In the genomic region with DNA sequence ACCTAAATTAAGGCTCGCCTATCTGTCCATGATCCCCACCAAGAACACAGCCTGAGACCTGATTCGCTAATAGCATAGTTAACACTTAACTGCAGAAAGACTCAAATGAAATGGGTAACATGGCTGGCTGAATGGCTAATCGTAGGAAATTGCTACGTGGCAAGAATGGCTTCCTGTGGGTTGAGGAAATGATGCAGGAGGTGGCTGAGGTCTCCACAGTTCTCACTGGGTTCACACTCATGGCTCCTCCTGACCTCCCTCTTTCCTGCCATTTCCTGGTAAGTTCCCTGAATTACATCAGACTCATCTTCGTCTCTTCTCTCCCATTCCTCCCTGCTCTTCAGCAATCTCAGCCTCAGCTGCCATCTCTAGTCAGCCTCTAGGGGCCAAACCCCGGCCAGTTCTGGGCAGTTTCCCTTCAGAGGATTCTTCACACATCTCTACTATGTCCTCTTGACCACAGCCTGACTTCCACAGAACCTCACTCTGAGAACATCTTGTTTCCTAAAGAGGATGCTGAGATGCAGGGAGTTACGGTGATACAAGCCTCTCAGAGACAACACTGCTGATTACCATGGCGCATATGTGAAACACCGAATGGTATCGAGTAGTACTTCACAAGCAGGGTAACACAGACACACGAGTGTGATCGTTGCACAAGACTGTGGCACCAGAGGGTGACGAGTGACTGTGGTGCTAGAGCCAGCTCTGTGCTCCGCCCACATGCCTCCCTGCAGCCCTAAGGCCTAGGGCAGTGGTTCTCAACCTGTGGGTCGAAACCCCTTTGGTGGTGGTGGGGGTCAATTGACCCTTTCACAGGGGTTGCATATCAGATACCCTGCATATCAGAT, we compare ENCODE assay signal across 13 mouse cellular contexts. TPM values are rescaled to one million over a fixed set of nuclear protein-coding genes. Genes with fewer than 3 reads are reported as not detected.
DNase-seq lines count a peak whose midpoint lies in the region; ATAC-seq and TF ChIP-seq lines count a peak whose summit lies in the region.
"Had no signal": no experiment of that assay in that cellular context is flagged by ENCODE, and none has a peak within 500 bp of the region (broad histone marks: within the 10 kb centered on the region; RNA-seq: fewer than 3 reads in every experiment).

No protein-coding gene starts in this region.

- H3K36me3 ChIP-seq in liver, embryonic 16.5 days (ENCODE audit: control insufficient read depth, insufficient read depth), result peaks cover 37% of the 10 kb centered on the region
- peaks cover 17% of the 10 kb centered on the region for H3K36me3 ChIP-seq in small intestine, adult 2 months (ENCODE audit: control insufficient read depth, insufficient read depth, low read length)

- peaks cover 13% of the 10 kb centered on the region for H3K4me1 ChIP-seq in lung, adult 2 months (ENCODE audit: control insufficient read depth, insufficient read depth, low read length)
- H3K4me1 ChIP-seq in bone marrow macrophage, adult 2 months (ENCODE audit: control insufficient read depth, insufficient read depth, low read length), result peaks cover 30% of the 10 kb centered on the region
- peaks cover 83% of the 10 kb centered on the region for H3K4me1 ChIP-seq in liver, embryonic 16.5 days (ENCODE audit: control insufficient read depth, low read depth, low read length)
- H3K4me1 ChIP-seq in small intestine, adult 2 months (ENCODE audit: control insufficient read depth, insufficient read depth, insufficient read length, low read length), result peaks cover 6% of the 10 kb centered on the region; the same call in 1 of the 2 replicates
- H3K4me1 ChIP-seq: neural tube, embryonic 15.5 days had no signal

- no peak for TF ChIP-seq CTCF in lung, adult 2 months (IDR thresholded peaks at IDR 0.05; ENCODE audit: insufficient read depth, low read length)
- TF ChIP-seq CTCF in bone marrow macrophage, adult 2 months (IDR thresholded peaks at IDR 0.05; ENCODE audit: low read depth, low read length), result no peak
- TF ChIP-seq CTCF in small intestine, adult 2 months (IDR thresholded peaks at IDR 0.05; ENCODE audit: extremely low read depth, insufficient read length, insufficient replicate concordance, low read depth, low read length), result no peak

- ATAC-seq in liver, embryonic 16.5 days (ENCODE audit: low read depth), result no peak

- no peak overlapping the region for H3K4me3 ChIP-seq in lung, adult 2 months (replicated peaks; ENCODE audit: extremely low read depth, low read depth, low read length)
- H3K4me3 ChIP-seq in bone marrow macrophage, adult 2 months (ENCODE audit: insufficient read depth, low read length), result no peak overlapping the region
- no peak overlapping the region for H3K4me3 ChIP-seq in liver, embryonic 16.5 days (ENCODE audit: low read depth, low read length)
- no peak overlapping the region for H3K4me3 ChIP-seq in small intestine, adult 2 months (ENCODE audit: low read depth, low read length)
- H3K4me3 ChIP-seq: left cerebral cortex, adult 2 months; neural tube, embryonic 15.5 days had no signal

- H3K4me2 ChIP-seq in liver, embryonic 16.5 days (ENCODE audit: low read depth, low read length), result no peak overlapping the region
- H3K4me2 ChIP-seq: neural tube, embryonic 15.5 days had no signal

- peak; percentile 29 for DNase-seq in lung, postnatal 10 days
- DNase-seq in lung, adult 2 months, result no peak
- DNase-seq in Muller cell, postnatal 12 days (ENCODE audit: inconsistent ontology term), result no peak
- no peak for DNase-seq in ovary, adult 18-20 months (ENCODE audit: low spot score)
- DNase-seq: adrenal gland, adult 2 months; cerebellum, postnatal 10 days; heart, postnatal 14 days; kidney, adult 18-20 months had no signal

- 70% methylated on average over 15 of the region's 15 CpGs for WGBS in lung, adult 2 months
- 65% methylated on average over 15 of the region's 15 CpGs for WGBS in liver, embryonic 16.5 days (ENCODE audit: insufficient replicate concordance)
- WGBS in small intestine, adult 2 months, result 80% methylated on average over 15 of the region's 15 CpGs

- H3K9ac ChIP-seq in liver, embryonic 16.5 days (ENCODE audit: low read depth, low read length), result no peak overlapping the region
- H3K9ac ChIP-seq: neural tube, embryonic 15.5 days had no signal

- H3K9me3 ChIP-seq in liver, embryonic 16.5 days (replicated peaks; ENCODE audit: control insufficient read depth, low read length), result no peaks in the 10 kb centered on the region
- H3K9me3 ChIP-seq: neural tube, embryonic 15.5 days had no signal

- TF ChIP-seq POLR2A in lung, adult 2 months (IDR thresholded peaks at IDR 0.05; ENCODE audit: borderline replicate concordance, extremely low read depth, low read depth, low read length), result no peak
- no peak for TF ChIP-seq POLR2A in bone marrow macrophage, adult 2 months (IDR thresholded peaks at IDR 0.05; ENCODE audit: borderline replicate concordance, low read depth, low read length)
- TF ChIP-seq POLR2A in small intestine, adult 2 months (IDR thresholded peaks at IDR 0.05; ENCODE audit: low read depth, low read length), result no peak

- H3K27ac ChIP-seq in bone marrow macrophage, adult 2 months (ENCODE audit: insufficient read depth, low read depth, low read length), result 0 out of 2 replicates have a peak overlapping the region, but pooled peaks have one; percentile 9
- peak overlapping the region; percentile 77 for H3K27ac ChIP-seq in liver, embryonic 16.5 days (ENCODE audit: low read length)
- H3K27ac ChIP-seq in small intestine, adult 2 months (ENCODE audit: insufficient read depth, low read depth, low read length), result peak overlapping the region; percentile 28
- H3K27ac ChIP-seq: left cerebral cortex, adult 2 months; neural tube, embryonic 15.5 days had no signal

- H3K27me3 ChIP-seq in liver, embryonic 16.5 days (ENCODE audit: control insufficient read depth, insufficient read depth, low read depth, low read length), result no peaks in the 10 kb centered on the region
- no peaks in the 10 kb centered on the region for H3K27me3 ChIP-seq in small intestine, adult 2 months (ENCODE audit: control insufficient read depth, insufficient read depth, low read length)
- H3K27me3 ChIP-seq: neural tube, embryonic 15.5 days had no signal

RNA-seq across cellular contexts. Expression of a gene that starts 26.1 kb away (rescaled TPM):
- polyA plus RNA-seq in lung, adult 2 months (2012; rRNA removed), result 40.7 and 46.4 TPM in 2 replicates
- 49.1 and 55.0 TPM in 2 replicates for polyA plus RNA-seq in bone marrow macrophage, adult 2 months (2012; ENCODE audit: insufficient read depth, insufficient read length, missing spikeins)
- 8.0 and 8.3 TPM in 2 replicates for polyA plus RNA-seq in liver, embryonic 16.5 days (2015; fragmentation: Nextera tagmentation; extraction: Ambion mirVana)
- 9.6 and 13.1 TPM in 2 replicates for polyA plus RNA-seq in small intestine, adult 2 months (2012; rRNA removed)

Comparison
In these comparisons a context has a peak if more than half of its experiments do, and no peak if none do; other contexts are left out.
1. H3K27ac ChIP-seq: peak in every context shown above with its lines; median percentile 77 in liver, embryonic 16.5 days; 28 in small intestine, adult 2 months; 9 in bone marrow macrophage, adult 2 months.